Mouse (Mus musculus) adrenal gland, adult 8-10 months (tissue): ENCODE results near the gene Alpk1. TPM values are rescaled to one million over a fixed set of nuclear protein-coding genes. Genes with fewer than 3 reads are reported as not detected.

Experiments
- DNase-seq: peaks from one replicate; pipeline ENCODE4 v3.0.0; 2022
- total RNA-seq, 4 experiments: library from RNA; stranded (reverse); gene quantifications; 2 replicates each; pipeline ENCODE4 v1.2.4; 2022

The Alpk1 gene
- total RNA-seq, 4 experiments from 2014 or later = 11.8 to 21.1 (median 15.1) TPM

GRCm38 (mm10) chr3:127628311-127629184 is 151.8 kb downstream of the Alpk1 start:
- DNase-seq = no peak

- DNase-seq = no peak
Measured at GRCm38 (mm10) chr3:127627956-127628310, 152.4 kb downstream of the Alpk1 start.

- DNase-seq = no peak
Measured at GRCm38 (mm10) chr3:127627151-127627955, 153.0 kb downstream of the Alpk1 start.

GRCm38 (mm10) chr3:127626524-127626923 is 153.8 kb downstream of the Alpk1 start:
- no peak for DNase-seq

- no peak for DNase-seq
Measured at GRCm38 (mm10) chr3:127625701-127626399, 154.5 kb downstream of the Alpk1 start.

GRCm38 (mm10) chr3:127625296-127625695 is 155.0 kb downstream of the Alpk1 start:
- peak; percentile 33 for DNase-seq

Other genes starting within 250 kb of the Alpk1 start
- gene Larp7, start 227.2 kb downstream of the Alpk1 start, total RNA-seq = 10 to 100 TPM; 19.0 to 20.0 (median 19.5) TPM
- 1 to 10 TPM; 1.4 to 2.8 (median 2.0) TPM for gene Zgrf1, start 227.0 kb downstream of the Alpk1 start, total RNA-seq
- gene Neurog2, start 147.4 kb downstream of the Alpk1 start, total RNA-seq = not detected
- gene Tifa, start 9.3 kb upstream of the Alpk1 start, total RNA-seq = 10 to 100 TPM in 1 of 4 experiments, 1 to 10 TPM in 3; 5.7 to 10.9 (median 8.4) TPM
- 10 to 100 TPM; 34.6 to 43.5 (median 42.4) TPM for gene Ap1ar, start 57.0 kb upstream of the Alpk1 start, total RNA-seq
- gene Fam241a, start 115.8 kb upstream of the Alpk1 start, total RNA-seq = 1 to 10 TPM; 3.0 to 5.2 (median 3.3) TPM